Mouse (Mus musculus) cerebellum, adult 2 months (tissue): Measurements from ENCODE around the gene Klhdc9.

Experiments
- CTCF ChIP-seq: fragments of 200-500 bp; IDR thresholded peaks from 2 replicates; pipeline ENCODE4 v1.5.1; 2011; ENCODE audit warnings: low read depth, mild to moderate bottlenecking, control low read depth, low read length, moderate library complexity, borderline replicate concordance; ENCODE audit not compliant: insufficient read depth
- POLR2A ChIP-seq: fragments of 200-500 bp; IDR thresholded peaks from 2 replicates; pipeline ENCODE4 v1.6.1; 2011; ENCODE audit warnings: low read length, control low read depth, borderline replicate concordance; ENCODE audit not compliant: insufficient read depth

DNA sequence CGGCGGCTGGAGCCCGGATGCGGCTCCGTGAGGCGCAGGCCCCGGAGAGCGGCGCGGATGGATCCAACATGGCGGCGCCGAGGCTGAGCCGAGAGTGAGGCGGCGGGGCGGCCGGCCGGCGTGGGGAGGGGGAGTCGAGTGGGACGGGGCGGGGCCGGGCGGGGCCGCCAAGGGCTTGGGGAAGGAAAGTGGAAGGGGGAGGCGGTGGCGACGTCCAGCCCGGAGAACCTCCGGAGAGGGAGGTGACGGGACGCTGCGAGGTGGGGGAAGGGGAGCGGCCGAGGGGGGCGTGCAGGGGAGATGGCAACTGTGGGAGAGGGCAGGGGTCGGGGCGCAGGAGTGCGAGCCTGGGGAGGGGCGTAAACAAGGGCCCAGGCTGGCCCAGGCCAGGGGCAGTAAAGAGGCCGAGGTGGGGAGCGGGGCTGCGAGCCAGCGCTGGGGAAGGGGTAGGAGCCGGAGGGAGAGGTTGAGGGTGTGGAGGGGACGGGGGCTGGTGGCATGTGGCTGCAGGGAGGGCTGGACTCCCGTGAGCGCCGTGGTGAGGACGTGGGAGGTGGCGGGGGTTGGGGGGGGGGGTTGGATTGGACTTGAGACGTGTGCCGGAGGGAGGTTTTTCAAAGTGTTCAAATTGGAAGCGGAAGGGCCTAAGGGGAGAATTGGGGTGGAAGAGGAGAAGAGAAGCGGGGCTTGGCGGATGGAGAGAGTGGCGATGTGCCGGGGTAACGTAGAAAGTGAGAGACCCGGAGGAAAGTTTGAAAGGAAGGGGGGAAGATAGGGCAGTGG lies 31.0 kb downstream of the Klhdc9 start:
- TF ChIP-seq CTCF (no peak), POLR2A (no peak)
